Mouse (Mus musculus) c-Kit-positive CD71-positive TER-119-negative erythroid progenitor cells, embryonic 14.5 days (primary cell): ENCODE measurements around the gene Suv39h1.
"Not testable (repeated sequence)": the region's sequence is repeated elsewhere in the genome, so short reads cannot be mapped to it uniquely, and the experiment has no call there.

Experiments
- DNase-seq: peaks from one replicate; pipeline ENCODE4 v3.0.0-alpha.2; 2013; ENCODE audit warnings: low read depth

Gene Suv39h1

GRCm38 (mm10) chrX:8074430-8075014, at the start of gene Suv39h1:
Gene Suv39h1, minus strand, starts transcription at chrX:8074760.
- peak; percentile 87 for DNase-seq

GRCm38 (mm10) chrX:8123821-8124470, 49.4 kb upstream of the Suv39h1 start:
- DNase-seq, result no peak

DNA sequence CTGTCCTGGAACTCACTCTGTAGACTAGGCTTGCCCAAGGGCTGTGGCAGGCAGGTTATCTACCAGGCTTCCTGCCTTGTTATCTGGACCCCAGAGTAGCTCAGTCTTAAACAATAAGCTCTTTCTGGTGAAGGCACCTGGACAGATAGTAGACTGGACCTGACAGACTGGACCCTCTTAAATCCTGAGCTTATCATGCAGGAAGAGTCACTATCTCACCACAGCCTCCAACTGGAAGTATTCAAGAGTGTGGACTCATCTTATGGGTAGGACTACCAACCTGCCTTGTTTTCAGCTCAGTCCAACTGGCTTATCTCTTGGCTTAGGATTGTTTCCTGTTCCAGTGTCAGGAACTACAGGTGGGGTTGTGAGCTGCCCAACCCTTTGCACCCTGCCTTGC, 42.7 kb upstream of the Suv39h1 start:
- no peak for DNase-seq

DNA sequence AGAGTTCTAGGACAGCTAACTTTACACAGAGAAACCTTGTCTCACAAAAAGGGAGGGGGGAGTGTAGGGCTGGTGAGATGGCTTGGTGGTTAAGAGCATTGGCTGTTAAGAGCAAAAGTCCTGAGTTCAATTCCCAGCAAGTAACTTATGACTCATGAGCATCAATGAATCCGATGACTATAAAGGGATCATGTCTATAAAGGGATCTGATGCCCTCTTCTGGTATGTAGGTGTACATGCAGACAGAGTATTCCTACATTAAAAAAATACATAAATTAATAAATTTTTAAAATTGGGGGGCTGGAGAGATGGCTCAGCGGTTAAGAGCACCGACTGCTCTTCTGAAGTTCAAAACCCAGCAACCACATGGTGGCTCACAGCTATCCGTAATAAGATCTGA, 40.7 kb upstream of the Suv39h1 start:
- DNase-seq, result no peak

- DNase-seq, result no peak
These were observed 30.5 kb upstream of the Suv39h1 start for GRCm38 (mm10) chrX:8105019-8105418.

DNA sequence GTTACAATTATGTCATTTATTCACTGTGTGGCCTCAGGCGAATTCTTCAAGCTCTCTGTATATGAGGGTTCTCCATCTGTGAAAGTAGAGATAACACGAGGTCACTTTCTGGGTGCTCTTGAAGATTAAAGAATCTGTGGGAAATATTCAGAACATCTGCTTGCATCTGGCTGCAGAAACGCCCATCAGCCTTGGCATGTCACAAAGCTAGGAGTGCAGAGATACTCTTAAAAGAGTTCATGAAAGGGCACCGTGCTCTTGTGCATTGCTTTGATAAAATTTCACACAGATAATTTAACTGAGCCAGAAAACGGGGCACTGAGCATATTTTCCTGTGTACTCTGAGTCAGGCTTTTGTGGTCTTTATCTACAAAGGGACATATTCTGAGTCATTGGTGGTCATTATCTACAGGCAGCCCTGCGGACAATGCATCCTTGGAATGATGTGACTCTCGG, 27.7 kb upstream of the Suv39h1 start:
- DNase-seq, result peak; percentile 72

GRCm38 (mm10) chrX:8101017-8101416, 26.5 kb upstream of the Suv39h1 start:
- DNase-seq, result no peak

GRCm38 (mm10) chrX:8099435-8099834, 24.9 kb upstream of the Suv39h1 start:
- no peak for DNase-seq

DNA sequence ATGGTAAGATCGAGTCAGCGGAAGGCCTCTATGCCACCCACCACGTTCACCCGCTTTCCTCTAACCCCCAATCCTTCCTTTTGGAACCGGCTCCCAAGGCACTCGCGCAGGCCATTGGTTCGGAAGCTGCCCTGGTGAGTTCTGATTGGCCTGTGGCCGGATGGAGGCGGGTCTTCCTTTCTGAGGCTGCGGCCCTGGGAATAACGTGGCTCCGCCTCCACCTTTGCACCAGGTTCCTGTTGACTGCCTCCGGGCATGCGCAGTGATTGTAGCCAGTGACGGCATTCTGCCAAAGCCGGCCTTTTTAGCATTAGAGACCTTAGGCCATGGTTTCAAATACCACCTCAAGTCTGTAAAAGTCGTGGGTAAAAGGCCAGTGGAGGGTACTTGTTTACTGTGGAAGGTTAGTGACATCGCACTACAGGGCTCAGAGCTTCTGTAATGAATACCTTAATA, 22.3 kb upstream of the Suv39h1 start:
- DNase-seq, result peak; percentile 87

- not testable (repeated sequence) for DNase-seq
These were observed 21.7 kb upstream of the Suv39h1 start for GRCm38 (mm10) chrX:8096068-8096786.

DNA sequence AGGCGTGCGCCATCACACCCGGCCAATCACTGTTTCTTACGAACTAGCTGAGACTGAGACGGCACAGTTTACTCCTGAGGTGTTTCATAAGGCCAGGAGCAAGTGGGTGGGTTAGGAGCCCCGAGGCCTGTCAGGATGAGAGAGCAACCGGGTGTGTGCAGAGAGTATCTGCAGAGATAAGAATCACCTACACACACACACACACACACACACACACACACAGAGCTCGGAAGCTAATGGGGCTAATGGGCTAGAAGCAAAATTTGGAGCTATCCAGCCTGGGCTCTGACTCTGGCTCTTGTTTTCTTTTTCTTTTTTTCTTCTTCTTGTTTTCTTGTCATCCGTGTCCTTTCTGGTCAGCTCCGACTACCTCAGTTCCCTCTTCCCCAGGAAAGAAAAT, 21.0 kb upstream of the Suv39h1 start:
- DNase-seq, result no peak

GRCm38 (mm10) chrX:8090954-8091347, 16.4 kb upstream of the Suv39h1 start:
- not testable (repeated sequence) for DNase-seq

GRCm38 (mm10) chrX:8090346-8090953, 15.9 kb upstream of the Suv39h1 start, which contains the start of gene Was:
Gene Was, minus strand, starts transcription at chrX:8090498.
- no peak for DNase-seq

GRCm38 (mm10) chrX:8089746-8090145, 15.2 kb upstream of the Suv39h1 start:
- no peak for DNase-seq

GRCm38 (mm10) chrX:8085611-8086010, 11.1 kb upstream of the Suv39h1 start:
- DNase-seq, result no peak

DNA sequence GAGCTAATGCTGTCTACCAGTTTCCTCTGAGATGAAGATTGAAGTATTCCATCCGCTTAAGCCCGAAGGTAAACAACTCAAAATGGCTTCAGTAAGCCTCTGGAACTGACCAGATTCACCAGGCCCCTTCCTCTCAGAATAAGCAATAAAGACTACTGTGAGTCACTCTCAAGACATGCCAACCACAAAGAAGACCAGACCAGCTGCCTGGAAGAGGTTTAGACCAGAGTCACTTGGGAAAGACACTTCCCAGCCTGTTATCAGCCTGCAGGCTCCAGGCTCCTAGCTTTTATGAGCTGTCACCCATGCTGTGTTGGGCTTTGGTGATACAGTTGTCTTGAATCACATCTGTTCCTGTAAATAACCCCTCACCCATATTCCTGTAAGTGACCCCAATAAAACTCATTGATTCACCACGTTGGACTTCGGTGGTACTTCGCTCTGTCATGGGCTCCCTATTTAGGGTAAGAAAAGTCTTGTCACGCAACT, 10.3 kb upstream of the Suv39h1 start:
- DNase-seq, result no peak

DNA sequence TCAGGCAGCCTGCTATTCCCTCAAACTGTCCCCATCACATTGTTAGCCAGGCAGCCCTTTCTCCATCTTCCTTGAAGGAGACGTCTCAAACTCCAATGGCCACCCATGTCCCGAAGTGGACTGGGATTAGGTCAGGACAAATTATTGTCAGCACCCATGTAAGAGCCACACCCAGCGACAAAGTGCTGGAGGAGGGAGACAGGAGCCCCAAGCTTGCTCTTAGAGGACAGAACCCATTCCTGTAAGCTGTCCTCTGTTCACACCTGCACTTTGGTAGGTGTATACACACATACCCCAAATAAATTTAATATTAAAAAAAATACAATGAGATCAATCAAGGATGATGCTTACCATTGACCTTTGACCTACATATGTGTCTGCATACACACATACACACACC, 544 bp upstream of the Suv39h1 start:
- DNase-seq, result no peak

DNA sequence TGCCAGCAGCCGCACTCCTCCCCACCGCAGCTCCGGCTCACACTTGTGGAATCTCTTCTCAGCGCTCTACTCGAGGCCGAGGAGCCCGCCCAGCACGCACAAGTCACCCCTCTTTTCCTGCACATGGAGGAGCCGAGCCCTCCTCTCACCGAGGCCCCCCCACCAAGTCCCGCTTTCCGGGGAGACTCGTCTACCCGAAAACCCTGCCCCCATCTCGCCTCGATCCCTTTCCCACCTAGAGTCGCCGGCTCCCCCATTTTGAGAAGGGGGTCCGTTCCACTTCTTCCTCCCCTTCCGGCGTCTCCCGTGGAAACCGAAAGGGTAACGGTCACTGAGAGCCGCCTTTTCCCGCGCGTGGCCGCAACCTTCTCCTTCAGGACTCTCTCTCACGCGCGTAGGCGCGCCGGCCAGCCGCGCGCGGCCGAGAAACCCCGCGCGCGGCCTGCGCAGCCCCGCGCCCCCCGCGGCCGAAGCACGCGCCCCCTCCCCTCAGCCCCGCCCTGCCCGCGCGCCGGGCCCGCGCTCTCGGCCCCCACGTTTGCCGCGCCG, 605 bp downstream of the Suv39h1 start:
- no peak for DNase-seq

- no peak for DNase-seq
These were observed 5.4 kb downstream of the Suv39h1 start for GRCm38 (mm10) chrX:8069166-8069565.

DNA sequence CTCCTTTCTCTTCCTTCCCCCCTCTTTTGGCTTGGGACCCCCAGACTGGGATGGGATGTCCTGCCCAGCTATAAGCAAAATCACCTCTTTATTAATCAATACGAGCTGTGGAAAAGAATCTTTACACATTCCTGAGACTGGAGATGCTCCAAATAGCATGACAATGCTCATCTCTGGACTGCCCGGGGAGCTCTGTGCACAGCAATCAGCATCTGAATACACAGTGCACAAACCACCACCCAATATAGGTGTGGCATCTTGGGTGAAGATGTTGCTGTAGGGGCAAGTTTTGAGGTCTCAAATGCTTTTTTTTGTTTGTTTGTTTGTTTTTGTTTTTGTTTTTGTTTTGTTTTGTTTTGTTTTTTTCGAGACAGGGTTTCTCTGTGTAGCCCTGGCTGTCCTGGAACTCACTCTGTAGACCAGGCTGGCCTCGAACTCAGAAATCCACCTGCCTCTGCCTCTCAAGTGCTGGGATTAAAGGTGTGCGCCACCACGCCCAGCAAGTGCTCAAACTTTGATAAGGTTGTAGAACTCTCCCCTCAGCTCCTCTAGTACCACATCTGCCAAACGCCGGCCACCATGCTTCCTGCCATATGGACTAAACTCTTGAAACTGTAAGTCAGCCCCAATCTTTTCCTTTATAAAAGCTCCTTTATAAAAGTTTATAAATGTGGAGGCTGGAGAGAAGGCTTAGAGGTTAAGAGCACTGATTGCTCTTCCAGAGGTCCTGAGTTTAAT, 23.3 kb downstream of the Suv39h1 start:
- DNase-seq, result not testable (repeated sequence)

DNA sequence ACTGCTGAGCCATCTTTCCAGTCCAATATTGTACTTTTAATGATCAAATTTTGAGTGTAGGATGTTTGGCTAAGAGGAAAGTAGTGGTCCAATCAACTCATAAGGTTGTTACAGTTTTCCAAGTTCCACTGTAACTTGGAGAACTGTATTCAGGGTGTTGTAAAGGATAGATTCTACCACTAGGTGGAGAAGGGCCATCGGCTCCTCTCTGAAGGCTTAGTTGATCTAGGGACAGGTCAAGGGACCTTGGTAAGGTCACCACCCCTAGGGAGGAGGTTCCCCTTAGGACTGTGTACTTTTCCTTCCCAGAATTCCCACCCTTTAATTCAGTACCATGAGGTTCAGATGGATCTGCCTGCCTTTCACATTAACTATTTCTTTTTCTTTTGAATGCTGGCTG, 41.6 kb downstream of the Suv39h1 start:
- DNase-seq, result no peak
